Mouse (Mus musculus) C2C12 (cell line): ENCODE measurements around the gene Dnah11. TPM values are rescaled to one million over a fixed set of nuclear protein-coding genes. Genes with fewer than 3 reads are reported as not detected.

Experiments used
- H3K27me3 ChIP-seq: one replicate; pipeline ENCODE4 v1.6.1; 2011; ENCODE audit not compliant: control insufficient read depth, insufficient read depth, insufficient read length
- H3K36me3 ChIP-seq: one replicate; pipeline ENCODE4 v1.6.1; 2011; ENCODE audit not compliant: control insufficient read depth, insufficient read depth
- H3K4me3 ChIP-seq: one replicate; pipeline ENCODE4 v1.5.1; 2011; ENCODE audit warnings: mild to moderate bottlenecking, control low read depth; ENCODE audit not compliant: poor library complexity, insufficient read depth, severe bottlenecking
- H3K79me2 ChIP-seq: one replicate; pipeline ENCODE4 v1.6.1; 2011; ENCODE audit not compliant: control insufficient read depth, insufficient read depth
- H3K79me3 ChIP-seq: one replicate; pipeline ENCODE4 v1.6.1; 2011; ENCODE audit warnings: low read depth, control low read depth
- H3ac ChIP-seq: one replicate; pipeline ENCODE3; 2011; ENCODE audit warnings: low read depth; ENCODE audit not compliant: control insufficient read depth, insufficient read length
- CEBPB ChIP-seq: IDR thresholded peaks from one replicate; pipeline ENCODE4 v1.6.1; 2011; ENCODE audit warnings: low read depth, mild to moderate bottlenecking, control low read depth, moderate library complexity
- CTCF ChIP-seq: IDR thresholded peaks from one replicate; pipeline ENCODE4 v1.5.1; 2011; ENCODE audit not compliant: control insufficient read depth, insufficient read depth, insufficient read length
- FOSL1 ChIP-seq: IDR thresholded peaks from one replicate; pipeline ENCODE4 v1.8.0; 2011; ENCODE audit warnings: mild to moderate bottlenecking, low read length; ENCODE audit not compliant: poor library complexity, insufficient read depth, severe bottlenecking
- MAX ChIP-seq: IDR thresholded peaks from one replicate; pipeline ENCODE4 v1.6.1; 2011; ENCODE audit warnings: mild to moderate bottlenecking, control low read depth
- MYOD1 ChIP-seq: IDR thresholded peaks from one replicate; pipeline ENCODE4 v1.6.1; 2011; ENCODE audit warnings: low read depth; ENCODE audit not compliant: control insufficient read depth, insufficient read length
- MYOG ChIP-seq: IDR thresholded peaks from one replicate; pipeline ENCODE4 v1.6.1; 2011; ENCODE audit not compliant: control insufficient read depth, insufficient read length; ENCODE audit errors: extremely low read depth
- USF1 ChIP-seq: IDR thresholded peaks from one replicate; pipeline ENCODE4 v1.6.1; 2011; ENCODE audit warnings: low read depth, mild to moderate bottlenecking, control low read depth, moderate library complexity
- polyA plus RNA-seq: library from polyadenylated mRNA; unstranded; fragments of >200 nt; fragmentation: generic; extraction: Trizol; gene quantifications from one replicate; pipeline ENCODE4 v1.2.1, GENCODE M21; 2012; ENCODE audit warnings: missing spikeins

Gene Dnah11
- polyA plus RNA-seq, 1 experiment: under 0.01 TPM

- TF ChIP-seq CEBPB: no peak
- TF ChIP-seq MYOG: no peak
- no peak for TF ChIP-seq MAX
- TF ChIP-seq MYOD1: no peak
- TF ChIP-seq FOSL1: no peak
- no peak for TF ChIP-seq USF1
- H3K27me3 ChIP-seq: no peaks in the 10 kb centered on the region
Observed at GRCm38 (mm10) chr12:117861249-117861648, 337.6 kb downstream of the Dnah11 start.

GRCm38 (mm10) chr12:117860840-117861239 is 338.0 kb downstream of the Dnah11 start:
- Histone ChIP-seq H3ac (no peak overlapping the region), H3K79me2 (peaks cover 31% of the 10 kb centered on the region), H3K27me3 (no peaks in the 10 kb centered on the region), H3K36me3 (no peaks in the 10 kb centered on the region), H3K4me3 (no peak overlapping the region), H3K79me3 (peaks cover 9% of the 10 kb centered on the region)
- TF ChIP-seq MYOG (no peak), MYOD1 (no peak), FOSL1 (no peak), MAX (no peak), CTCF (no peak), CEBPB (no peak), USF1 (no peak)

More at GRCm38 (mm10) chr12:117861249-117861648, 337.6 kb downstream of the Dnah11 start:
- peaks cover 27% of the 10 kb centered on the region for H3K79me2 ChIP-seq
- no peak overlapping the region for H3ac ChIP-seq
- H3K36me3 ChIP-seq: no peaks in the 10 kb centered on the region
- peaks cover 5% of the 10 kb centered on the region for H3K79me3 ChIP-seq
- no peak overlapping the region for H3K4me3 ChIP-seq

- TF ChIP-seq FOSL1: no peak
- TF ChIP-seq USF1: no peak
- TF ChIP-seq CTCF: no peak
- no peak for TF ChIP-seq MAX
- TF ChIP-seq MYOG: no peak
- H3ac ChIP-seq: no peak overlapping the region
Observed at GRCm38 (mm10) chr12:117857884-117858283, 341.0 kb downstream of the Dnah11 start.

GRCm38 (mm10) chr12:117857023-117857422 is 341.8 kb downstream of the Dnah11 start:
- Histone ChIP-seq H3K4me3 (no peak overlapping the region), H3K27me3 (no peaks in the 10 kb centered on the region), H3K36me3 (no peaks in the 10 kb centered on the region), H3K79me2 (peaks cover 42% of the 10 kb centered on the region), H3K79me3 (peaks cover 22% of the 10 kb centered on the region), H3ac (no peak overlapping the region)
- no peak for TF ChIP-seq CEBPB
- TF ChIP-seq MAX: no peak
- TF ChIP-seq USF1: no peak
- no peak for TF ChIP-seq FOSL1
- no peak for TF ChIP-seq MYOG
- no peak for TF ChIP-seq CTCF
- TF ChIP-seq MYOD1: no peak

More at GRCm38 (mm10) chr12:117857884-117858283, 341.0 kb downstream of the Dnah11 start:
- H3K4me3 ChIP-seq: no peak overlapping the region
- peaks cover 42% of the 10 kb centered on the region for H3K79me2 ChIP-seq
- no peaks in the 10 kb centered on the region for H3K36me3 ChIP-seq
- peaks cover 22% of the 10 kb centered on the region for H3K79me3 ChIP-seq
- no peaks in the 10 kb centered on the region for H3K27me3 ChIP-seq

GRCm38 (mm10) chr12:117853316-117853715 is 345.5 kb downstream of the Dnah11 start:
- peak; percentile 35 for TF ChIP-seq CTCF
- no peak for TF ChIP-seq MYOG
- no peak for TF ChIP-seq FOSL1
- peaks cover 2% of the 10 kb centered on the region for H3K36me3 ChIP-seq
- H3K79me3 ChIP-seq: peaks cover 30% of the 10 kb centered on the region
- H3K27me3 ChIP-seq: no peaks in the 10 kb centered on the region
- H3K4me3 ChIP-seq: no peak overlapping the region
- peaks cover 39% of the 10 kb centered on the region for H3K79me2 ChIP-seq
- H3ac ChIP-seq: no peak overlapping the region

GRCm38 (mm10) chr12:117850472-117850871 is 348.4 kb downstream of the Dnah11 start:
- Histone ChIP-seq H3ac (no peak overlapping the region), H3K79me2 (peaks cover 39% of the 10 kb centered on the region), H3K4me3 (no peak overlapping the region), H3K27me3 (no peaks in the 10 kb centered on the region), H3K36me3 (peaks cover 2% of the 10 kb centered on the region), H3K79me3 (peaks cover 22% of the 10 kb centered on the region)
- TF ChIP-seq CEBPB (no peak), FOSL1 (no peak), MYOG (no peak), CTCF (no peak), MAX (no peak), MYOD1 (no peak), USF1 (no peak)
